Mouse (Mus musculus) heart, postnatal 25 days (tissue): ENCODE measurements around the gene Igf1r. TPM values are rescaled to one million over a fixed set of nuclear protein-coding genes. Genes with fewer than 3 reads are reported as not detected.
A peak's percentile ranks its signal among the peaks of the same experiment; 100 is the strongest.

Experiments
- DNase-seq: peaks from one replicate; pipeline ENCODE4 v3.0.0; 2022; ENCODE audit warnings: low spot score
- intact Hi-C: fragments of 180-260 bp; cut with DNase I; formaldehyde crosslinking; loops from one replicate; pipeline ENCODE4 v1.15.1; 2025
- total RNA-seq, 2 experiments: library from RNA; stranded (reverse); gene quantifications; 2 replicates each; pipeline ENCODE4 v1.2.3; 2021

The Igf1r gene
- total RNA-seq, 2 experiments from 2014 or later = 12.7 to 18.8 TPM

DNA sequence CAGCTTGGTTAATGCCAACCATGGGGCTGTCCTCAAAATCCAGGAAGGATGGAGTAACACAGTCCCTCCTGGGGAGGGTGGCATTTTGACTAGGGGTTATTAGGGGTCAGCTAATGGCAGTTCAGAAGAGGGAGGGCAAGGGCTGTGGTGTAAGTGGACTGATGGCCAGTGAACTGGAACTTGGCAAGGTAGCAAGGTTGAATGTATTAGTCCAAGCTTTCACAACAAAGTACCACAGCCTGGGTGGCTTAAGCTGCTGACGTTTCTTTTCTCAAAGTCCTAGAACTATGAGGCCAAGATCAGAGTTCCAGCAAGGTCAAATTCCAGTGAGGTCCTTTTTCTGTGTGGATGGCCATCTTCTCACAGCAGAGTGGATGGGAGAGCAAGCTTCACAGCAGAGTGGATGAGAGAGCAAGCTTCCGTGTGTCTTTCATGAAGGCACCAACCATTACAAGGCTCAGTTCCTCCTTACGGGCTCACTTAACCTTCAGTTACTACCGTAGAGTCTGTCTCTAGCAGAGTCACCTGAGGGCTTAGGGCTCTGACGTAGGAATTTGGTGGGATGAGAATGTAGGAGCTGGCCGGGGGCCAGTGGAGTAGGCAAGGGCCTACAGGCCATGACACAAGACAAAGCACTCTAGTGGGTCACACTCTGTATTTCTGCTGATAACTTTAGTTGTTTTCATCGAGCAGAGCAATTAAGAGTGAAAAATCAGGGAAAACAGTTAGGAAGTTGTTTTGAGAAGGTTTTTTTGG is 144.6 kb downstream of the Igf1r start:
- no peak for DNase-seq
- intact Hi-C loops = no loop called here

DNA sequence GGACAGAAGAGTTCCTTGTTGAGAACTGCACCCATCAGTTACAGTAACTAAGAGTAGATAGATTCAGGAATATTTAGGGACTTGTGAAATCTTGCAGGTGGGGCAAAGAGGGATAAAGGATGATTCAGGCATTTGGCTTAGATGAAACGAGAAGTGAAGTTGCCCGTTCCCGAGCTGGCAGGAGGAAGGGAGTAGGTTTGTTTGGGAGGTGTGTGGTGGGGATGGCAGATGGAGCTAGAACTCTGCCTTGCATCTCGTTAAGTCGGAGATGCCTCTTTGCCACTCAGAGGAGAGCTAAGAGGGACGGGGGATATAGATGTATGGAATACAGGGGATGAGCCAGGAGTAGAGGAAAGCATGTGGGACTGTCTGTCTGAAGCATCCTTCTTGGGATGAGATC is 145.5 kb downstream of the Igf1r start:
- intact Hi-C loops = no loop called here
- no peak for DNase-seq

DNA sequence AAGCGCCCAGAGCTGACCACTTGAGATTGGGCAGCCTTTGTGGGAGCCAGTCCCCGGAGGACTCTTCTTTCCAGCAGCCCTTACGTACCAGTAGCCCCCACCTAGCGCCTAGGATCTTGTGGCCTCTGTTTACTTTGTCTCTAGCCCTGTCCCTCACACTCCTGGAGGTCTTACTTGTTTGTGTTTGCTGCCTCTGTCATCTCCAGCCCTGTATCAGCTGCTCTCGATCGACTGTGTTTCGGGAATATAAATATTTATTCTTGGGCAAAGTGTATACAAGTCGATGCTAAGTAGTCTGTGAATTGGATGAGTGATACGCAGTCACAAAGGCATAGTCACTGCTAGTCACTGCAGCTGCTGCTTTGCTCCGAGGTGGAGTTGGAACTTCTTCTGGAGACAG is 147.8 kb downstream of the Igf1r start:
- intact Hi-C loops = no loop called here
- no peak for DNase-seq

DNA sequence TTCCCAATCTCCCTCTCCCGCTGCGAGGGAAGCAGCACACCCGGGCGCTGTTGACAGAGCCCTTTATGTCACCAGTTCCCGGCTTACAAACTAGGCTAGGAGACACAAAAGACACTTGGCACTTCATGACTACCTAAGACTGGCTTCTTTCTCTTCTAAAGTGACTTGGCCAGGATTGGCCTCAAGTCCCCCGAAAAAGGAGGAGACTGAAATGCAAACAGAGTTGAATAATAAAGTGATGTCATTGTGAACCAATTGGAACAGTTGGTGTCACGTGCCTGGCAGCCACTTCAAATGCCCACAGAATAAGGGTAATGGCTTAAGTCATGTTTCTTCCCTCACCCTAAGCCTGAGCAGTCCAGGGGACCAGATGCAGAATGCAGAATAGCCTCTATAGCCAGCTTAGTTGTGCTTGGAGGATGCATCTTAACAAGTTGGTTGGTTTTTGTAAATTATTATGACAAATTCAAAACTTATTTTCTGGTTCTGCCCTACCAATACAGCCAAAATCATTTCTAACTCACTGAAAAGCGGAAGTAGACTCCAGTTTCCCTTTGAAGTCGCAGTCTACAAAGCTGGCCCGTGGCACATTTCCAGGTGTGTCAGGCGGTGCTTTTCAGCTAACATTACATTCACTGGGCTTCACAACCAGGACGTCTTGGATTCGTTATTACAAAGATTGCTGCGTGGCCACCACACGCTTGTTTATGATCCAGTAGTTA is 150.0 kb downstream of the Igf1r start:
- no peak for DNase-seq
- intact Hi-C loops = no loop called here

DNA sequence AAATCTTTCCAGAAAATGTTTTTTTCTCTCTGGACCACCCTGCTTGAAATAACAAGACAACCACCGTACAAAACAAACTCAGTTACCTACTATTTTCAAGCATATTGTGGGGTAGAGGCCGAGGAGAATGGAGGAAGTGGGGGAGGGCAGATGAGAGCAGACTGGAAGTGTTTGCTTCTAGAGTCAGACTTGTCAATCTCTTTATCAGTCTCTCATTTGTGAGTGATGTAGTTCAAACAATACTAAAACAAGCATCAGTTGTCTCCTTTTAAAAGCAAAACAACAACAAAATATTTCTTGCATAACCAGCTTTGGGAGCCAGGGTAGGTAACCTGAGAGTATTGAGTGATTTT is 150.5 kb downstream of the Igf1r start:
- no peak for DNase-seq
- intact Hi-C loops = no loop called here

DNA sequence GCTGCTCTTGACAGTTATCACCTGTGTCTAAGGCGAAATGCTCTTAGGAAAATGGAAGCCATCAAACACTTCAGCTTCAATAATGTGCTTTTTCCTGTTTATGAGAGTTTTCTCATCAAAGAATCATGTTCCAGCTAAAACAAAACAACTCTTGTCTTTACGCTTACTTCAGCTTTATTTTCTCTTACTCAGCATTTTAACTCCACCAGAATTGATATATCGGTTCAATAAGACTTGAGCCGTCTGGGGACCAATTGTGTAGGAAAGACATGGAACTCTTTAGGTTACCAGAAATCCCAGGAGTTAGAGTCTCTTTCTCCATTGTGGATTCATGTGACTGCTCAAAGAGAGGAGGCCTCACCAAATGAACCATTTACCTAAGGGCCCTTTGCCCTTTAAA is 158.9 kb downstream of the Igf1r start:
- DNase-seq = no peak
- intact Hi-C loops = no loop called here

DNA sequence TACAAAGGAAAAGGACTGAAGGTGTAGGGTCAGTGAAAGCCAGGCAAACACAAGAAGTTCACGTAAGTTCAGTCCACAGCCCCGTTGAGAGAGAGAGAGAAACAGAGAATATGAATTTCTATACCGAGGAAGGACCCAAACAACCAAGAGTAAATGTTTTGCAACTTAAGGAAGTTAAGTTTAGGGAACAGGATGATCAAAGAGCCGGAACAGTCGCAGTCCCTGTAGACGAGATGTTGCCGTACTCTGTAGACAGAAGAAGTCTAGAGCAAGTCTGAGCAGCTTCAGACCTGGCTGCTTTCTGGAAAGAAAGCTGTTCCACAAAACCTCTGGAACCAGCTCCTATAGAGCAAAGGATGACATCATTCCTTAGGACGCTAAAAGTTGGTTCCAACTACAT is 160.0 kb downstream of the Igf1r start:
- intact Hi-C loops = no loop called here
- DNase-seq = no peak

DNA sequence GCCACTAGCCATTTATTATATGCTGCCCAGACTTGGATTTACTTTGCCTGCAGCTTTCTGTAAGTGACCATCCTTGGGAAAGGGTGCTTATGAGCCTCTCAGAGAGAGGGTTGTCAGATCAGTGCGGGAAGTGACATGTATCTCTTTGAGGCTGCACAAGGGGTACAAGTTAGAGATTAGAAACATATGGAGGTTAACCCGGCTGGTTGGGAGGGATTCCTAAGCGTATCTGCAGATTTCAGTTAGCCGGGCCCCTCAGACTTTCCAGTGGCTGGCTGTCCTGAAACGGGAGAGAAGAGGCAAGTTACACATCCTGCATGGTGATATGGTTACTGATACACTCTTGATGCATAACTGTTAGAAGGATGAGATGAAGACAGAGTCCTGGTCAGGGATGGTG is 161.7 kb downstream of the Igf1r start:
- intact Hi-C loops = no loop called here
- no peak for DNase-seq

DNA sequence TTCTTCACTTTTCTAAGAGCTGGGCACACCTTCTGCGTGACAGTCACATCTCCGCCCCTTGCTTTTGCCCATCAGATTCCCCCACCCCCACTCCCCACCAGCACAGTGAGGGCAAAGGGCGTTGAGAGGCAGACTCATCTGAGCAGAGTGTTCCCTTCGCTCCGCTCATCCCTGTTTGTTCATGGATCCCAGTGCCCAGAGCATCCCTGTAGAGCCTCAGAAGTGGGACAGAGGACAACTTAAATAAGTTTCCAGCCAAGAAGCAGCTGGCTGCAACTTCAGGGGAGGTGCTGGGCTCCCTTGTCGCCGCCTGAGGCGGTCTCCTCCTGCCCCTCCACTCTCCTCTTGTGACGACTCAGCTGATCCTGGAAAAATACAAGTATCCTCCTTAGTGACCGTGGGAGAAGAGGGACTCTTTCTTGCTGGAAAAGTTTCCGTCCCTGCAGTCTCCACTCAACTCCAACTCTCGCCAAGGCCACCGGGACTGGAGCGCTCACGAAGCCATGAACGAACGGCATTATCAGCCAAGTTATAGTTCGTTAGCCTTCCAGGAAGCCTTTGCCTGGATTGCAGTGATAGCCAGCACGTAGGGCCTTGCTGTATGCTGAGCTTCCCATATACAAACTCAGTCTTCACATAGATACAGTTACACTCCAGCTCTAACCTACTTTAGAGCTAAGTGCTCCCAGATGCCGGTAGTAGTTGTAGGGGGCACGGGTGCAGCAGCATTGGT is 162.5 kb downstream of the Igf1r start:
- no peak for DNase-seq
- intact Hi-C loops = no loop called here

DNA sequence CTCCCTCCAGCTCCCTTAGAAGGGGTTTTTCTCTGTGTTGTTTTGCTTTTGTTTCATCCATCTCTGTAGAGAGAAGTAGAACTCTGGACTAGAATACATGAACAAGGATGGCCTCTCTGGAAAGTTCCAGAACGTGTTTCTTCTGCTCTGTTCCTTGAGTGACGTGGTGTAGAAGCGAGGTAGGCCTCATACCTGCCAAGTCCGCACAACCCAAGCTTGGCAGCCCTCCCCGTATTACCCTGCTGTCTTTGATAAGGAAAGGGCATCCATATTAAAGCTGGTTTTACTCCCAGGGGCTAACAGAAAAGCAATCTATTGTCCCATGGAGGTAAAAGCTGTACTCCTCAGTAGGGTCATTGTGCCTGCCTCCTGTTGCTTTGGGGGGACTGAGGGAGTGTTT is 164.9 kb downstream of the Igf1r start:
- intact Hi-C loops = no loop called here
- DNase-seq = no peak

DNA sequence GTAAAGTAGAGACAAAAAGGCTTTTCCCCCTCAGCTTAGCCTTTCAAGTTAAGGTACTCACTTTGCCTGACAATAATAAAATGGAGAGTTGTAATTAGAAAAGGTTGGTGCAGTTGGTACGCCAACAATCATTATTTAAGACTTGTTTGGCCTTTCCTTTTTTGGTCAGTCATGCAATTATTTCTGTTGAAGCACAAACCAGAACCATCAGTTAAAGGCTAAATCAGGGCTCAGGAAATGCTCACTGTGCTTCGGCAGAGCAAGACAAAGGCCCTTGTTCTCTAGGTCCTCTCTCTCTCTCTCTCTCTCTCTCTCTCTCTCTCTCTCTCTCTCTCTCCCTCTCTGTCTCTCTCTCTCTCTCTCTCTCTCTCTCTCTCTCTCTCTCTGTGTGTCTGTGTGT is 165.4 kb downstream of the Igf1r start:
- intact Hi-C loops = no loop called here
- DNase-seq = no peak

DNA sequence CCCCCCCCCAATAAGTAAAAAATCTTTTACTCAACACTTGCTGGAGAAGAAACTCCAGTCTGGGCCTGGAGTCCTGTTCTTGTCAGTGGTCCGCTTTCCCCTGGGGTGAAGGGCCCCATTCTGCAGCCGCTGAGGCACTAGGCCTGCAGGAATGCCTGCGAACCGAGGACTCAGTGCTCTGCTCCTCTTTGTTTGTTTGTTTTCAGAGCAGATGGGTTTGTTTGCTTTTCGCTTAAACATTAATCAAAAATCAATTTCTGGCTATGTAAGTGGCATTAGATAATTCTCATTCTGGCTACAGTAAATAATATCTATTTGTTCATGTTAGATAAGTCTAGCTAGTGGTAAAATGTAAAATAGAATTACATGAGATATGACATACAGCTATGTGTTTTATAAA is 167.0 kb downstream of the Igf1r start:
- no peak for DNase-seq
- intact Hi-C loops = no loop called here

DNA sequence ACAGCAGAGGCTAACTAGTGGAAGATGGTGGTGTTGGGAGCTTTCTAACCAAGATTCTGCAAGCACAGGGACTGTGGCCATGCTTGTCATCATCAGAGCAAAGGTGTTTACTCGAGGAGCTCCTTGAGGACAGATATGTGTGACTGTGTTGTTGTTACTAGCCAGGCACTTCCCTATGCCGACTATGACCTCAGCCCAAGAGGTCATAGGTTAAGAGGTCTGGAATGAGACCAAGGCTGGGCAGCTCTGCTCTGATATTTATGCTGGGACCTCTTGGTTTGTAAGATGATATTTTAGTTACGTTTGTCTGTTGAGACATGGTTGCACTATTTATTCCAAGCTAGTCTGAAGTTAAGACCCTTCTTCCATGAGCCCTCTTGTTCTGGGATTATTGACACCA is 169.8 kb downstream of the Igf1r start:
- intact Hi-C loops = no loop called here
- DNase-seq = no peak

DNA sequence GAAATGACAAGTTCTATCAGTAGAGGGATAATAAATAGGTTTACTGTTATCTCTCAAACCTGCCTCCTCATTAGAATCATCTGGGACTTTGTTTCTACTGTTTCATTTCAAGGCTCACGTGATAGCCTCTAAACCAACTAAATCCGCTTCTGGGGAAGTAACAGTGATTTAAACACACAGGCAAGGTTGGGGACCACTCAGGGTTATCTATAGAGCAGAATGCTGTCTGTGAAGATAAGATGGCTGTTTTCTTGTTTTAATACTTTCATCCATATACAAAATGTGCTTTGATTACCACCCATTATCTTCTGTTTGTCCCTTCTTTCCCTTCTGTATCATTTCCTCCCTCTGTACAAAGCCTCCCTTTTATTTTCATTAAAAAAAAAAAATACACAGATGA is 172.7 kb downstream of the Igf1r start:
- DNase-seq = no peak
- intact Hi-C loops = loop anchor here (5.0 kb wide), 3 partner anchors 38 to 338 kb away; no protein-coding TSS in a partner anchor

DNA sequence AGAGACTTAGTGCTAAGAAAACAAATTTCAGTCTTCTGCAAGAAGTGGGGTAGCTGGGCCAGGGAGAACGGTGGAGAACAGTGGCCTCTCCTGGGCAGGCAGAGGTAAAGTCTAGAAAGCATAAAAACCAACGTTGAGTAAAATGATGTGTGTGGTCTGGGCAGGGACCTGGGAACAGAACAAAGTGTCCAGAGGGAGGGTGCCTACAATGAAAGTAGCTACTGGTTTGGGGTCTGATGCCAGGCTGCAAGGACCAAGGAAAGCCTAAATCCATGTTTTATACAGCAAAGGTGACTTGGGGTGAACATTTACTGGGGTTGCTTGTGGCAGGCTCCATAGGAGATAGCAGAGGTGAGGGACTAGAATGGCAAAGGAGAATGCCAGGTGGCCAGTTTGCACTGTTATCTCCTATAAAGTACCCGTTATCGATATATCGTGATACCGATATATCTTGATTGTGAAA is 175.2 kb downstream of the Igf1r start:
- intact Hi-C loops = loop anchor here (2.0 to 5.0 kb wide), 4 partner anchors 41 to 341 kb away; no protein-coding TSS in a partner anchor
- DNase-seq = no peak

DNA sequence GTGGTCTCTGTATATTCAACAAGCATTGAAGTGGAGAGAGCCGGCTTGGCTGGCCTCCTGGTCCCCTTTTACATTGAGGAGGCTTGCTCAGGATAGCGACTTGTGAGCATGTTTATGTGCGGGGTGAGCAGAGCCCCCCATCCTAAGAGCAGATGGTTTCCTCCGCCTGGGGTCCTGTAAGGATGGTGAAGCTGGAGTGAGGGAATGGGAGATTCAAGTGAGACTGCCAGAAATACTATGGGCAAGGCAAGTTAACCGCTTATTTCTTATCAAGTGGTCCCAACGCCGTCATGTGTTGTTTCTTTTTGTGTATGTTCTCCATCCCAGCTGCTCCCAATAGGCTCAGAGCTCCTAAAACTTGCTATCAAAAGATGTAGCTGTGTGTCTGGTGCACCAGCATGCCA is 175.6 kb downstream of the Igf1r start:
- intact Hi-C loops = loop anchor here (5.0 kb wide), 3 partner anchors 41 to 341 kb away; no protein-coding TSS in a partner anchor
- no peak for DNase-seq

DNA sequence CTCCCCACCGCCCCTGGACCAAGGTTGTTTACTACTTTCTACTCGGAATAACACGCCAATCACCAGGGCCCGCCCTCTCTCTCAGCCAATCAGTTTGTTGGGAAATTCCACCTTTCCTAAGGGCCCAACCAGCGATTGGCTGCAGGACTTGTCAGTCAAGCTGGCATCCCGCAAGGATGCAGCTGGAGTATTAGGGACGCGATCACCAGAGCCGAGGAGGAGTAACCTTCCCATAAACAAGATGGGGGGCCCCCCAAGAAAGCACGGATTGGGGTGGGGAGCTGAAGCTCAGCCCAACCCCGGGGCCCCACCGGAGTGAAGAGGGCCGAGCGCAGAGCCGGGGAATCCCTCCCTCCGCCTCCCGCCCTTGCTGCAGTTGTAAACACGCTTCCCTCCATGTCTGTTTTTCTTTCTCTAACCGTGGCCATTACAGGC is 176.5 kb downstream of the Igf1r start:
- intact Hi-C loops = loop anchor here (5.0 kb wide), 3 partner anchors 42 to 342 kb away; no protein-coding TSS in a partner anchor
- peak; percentile 96 for DNase-seq

DNA sequence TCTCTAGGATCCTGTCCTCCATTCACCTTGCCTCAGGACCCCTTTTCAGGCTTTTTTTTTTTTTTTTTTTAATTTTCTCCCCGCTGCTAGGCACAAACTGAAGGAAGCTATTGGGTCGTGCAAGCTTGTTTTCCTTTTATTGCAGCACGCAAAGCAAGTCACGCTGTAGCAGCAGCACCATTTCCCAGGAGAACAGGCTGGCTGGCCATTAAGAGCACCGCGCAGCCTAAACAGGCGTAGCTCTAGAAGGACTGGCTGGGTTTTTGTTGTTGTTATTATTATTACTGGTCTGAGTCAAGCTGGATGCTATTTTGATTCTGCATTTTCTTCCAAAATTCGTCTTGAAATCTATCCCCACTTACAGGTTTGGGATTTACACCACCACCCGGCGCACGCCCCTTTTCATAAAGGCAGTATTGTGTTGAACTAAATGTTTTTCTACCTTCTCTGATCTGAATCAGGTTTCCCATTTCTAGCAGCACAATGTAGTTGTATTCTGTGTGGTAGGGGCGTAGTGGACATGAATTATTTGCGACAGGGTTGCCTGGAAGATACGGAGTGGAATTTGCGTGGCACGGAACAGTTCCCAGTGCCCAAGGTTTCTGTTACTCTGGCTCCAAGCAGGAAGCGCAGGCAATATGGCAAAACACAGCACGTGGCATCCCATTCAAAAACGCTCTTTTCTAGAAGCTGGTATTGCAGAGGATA is 177.1 kb downstream of the Igf1r start:
- intact Hi-C loops = loop anchor here (1.0 to 5.0 kb wide), 5 partner anchors 42 to 342 kb away; no protein-coding TSS in a partner anchor
- peak; percentile 69 for DNase-seq

DNA sequence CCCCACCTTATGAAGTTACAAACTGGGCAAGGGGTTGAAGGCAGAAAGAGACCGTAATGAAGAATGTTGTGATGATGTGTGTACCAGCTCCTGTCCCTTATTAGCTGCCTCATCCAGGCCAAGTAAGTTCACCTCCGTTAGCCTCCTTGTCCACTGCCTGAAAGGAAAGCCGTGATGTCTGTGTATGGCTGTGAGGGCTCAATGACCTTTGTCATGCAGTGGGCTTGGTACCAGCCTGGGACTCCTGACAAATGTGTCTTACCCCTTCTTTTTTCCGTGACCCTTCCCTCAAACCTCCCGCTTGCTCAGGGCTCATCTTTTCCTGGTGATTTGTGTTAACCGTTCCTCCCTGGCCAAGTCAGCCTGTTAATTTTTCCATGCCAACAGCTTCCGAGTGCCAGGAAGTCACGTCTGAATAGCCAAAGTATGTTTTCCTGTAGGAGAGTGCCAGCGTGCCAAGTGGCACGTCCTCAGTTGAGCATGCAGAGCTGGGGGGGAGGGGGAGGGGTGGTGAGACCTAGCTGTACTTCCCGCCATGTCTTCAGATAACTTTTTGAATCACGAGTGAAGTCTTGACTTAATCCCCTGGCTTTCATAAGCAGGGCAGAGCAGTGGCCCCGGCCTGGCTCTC is 178.4 kb downstream of the Igf1r start:
- DNase-seq = no peak
- intact Hi-C loops = loop anchor here (1.0 to 5.0 kb wide), 2 partner anchors 171 to 180 kb away; no protein-coding TSS in a partner anchor
